Mouse (Mus musculus) heart, postnatal 0 days (tissue): ENCODE results near the gene Fam53b. TPM values are rescaled to one million over a fixed set of nuclear protein-coding genes. Genes with fewer than 3 reads are reported as not detected.

Experiments
- ATAC-seq: fragments of 200-750 bp; cut with Nextera tagmentation; 2 replicates; pipeline ENCODE4 v1.8.0; 2017; ENCODE audit warnings: low read depth, moderate number of reproducible peaks, moderate library complexity; ENCODE audit not compliant: insufficient read depth
- DNase-seq: peaks from one replicate; pipeline ENCODE4 v3.0.0-alpha.2; 2016; ENCODE audit warnings: low spot score
- H3K27ac ChIP-seq: fragments of 300-500 bp; sonication (generic); 2 replicates; pipeline ENCODE4 v1.5.1; 2014; ENCODE audit warnings: low read depth, mild to moderate bottlenecking
- H3K27me3 ChIP-seq: fragments of 300-500 bp; sonication (generic); 2 replicates; pipeline ENCODE4 v1.6.1; 2014; ENCODE audit warnings: low read length, mixed read lengths; ENCODE audit not compliant: control insufficient read depth, insufficient read depth
- H3K36me3 ChIP-seq: fragments of 300-500 bp; sonication (generic); replicated peaks from 2 replicates; pipeline ENCODE4 v1.6.1; 2014; ENCODE audit warnings: low read length, mixed read lengths; ENCODE audit not compliant: control insufficient read depth, insufficient read depth
- H3K4me1 ChIP-seq: fragments of 300-500 bp; sonication (generic); 2 replicates; pipeline ENCODE4 v1.6.1; 2014; ENCODE audit warnings: antibody characterized with exemption; ENCODE audit not compliant: control insufficient read depth, insufficient read depth
- H3K4me2 ChIP-seq: fragments of 300-500 bp; sonication (generic); 2 replicates; pipeline ENCODE4 v1.6.1; 2014; ENCODE audit warnings: low read depth, mild to moderate bottlenecking, low read length, moderate library complexity
- H3K4me3 ChIP-seq: fragments of 300-500 bp; sonication (generic); 2 replicates; pipeline ENCODE4 v1.5.1; 2014; ENCODE audit warnings: low read depth, low read length
- H3K9ac ChIP-seq: fragments of 300-500 bp; sonication (generic); replicated peaks from 2 replicates; pipeline ENCODE4 v1.6.1; 2014; ENCODE audit warnings: low read depth, low read length, mixed read lengths
- H3K9me3 ChIP-seq: fragments of 300-500 bp; sonication (generic); replicated peaks from 2 replicates; pipeline ENCODE4 v1.6.1; 2016; ENCODE audit warnings: low read length; ENCODE audit not compliant: control insufficient read depth
- CTCF ChIP-seq: IDR thresholded peaks from 2 replicates; pipeline ENCODE4 v1.5.1; 2016; ENCODE audit warnings: antibody characterized with exemption, control low read depth, low read depth
- EP300 ChIP-seq: IDR thresholded peaks from 2 replicates; pipeline ENCODE4 v1.6.1; 2016; ENCODE audit warnings: antibody characterized with exemption, low read depth
- WGBS: fragments of 180-500 bp; shearing (Covaris S2); extraction: QIAGEN DNeasy Blood & Tissue Kit; methylation state at CpG from one replicate; pipeline ENCODE4 v1.1.7; 2014; 5-methylcytosine and 5-hydroxymethylcytosine counted together
- polyA plus RNA-seq: library from polyadenylated mRNA; unstranded; fragments of >200 nt; fragmentation: Nextera tagmentation; extraction: Ambion mirVana; gene quantifications from 2 replicates; pipeline ENCODE4 v1.2.1, GENCODE M21; 2015
- total RNA-seq: library from RNA; depleted of rRNA; stranded (reverse); fragments of >200 nt; gene quantifications from 2 replicates; pipeline ENCODE4 v1.2.3, GENCODE M21; 2014; ENCODE audit warnings: low replicate concordance

Fam53b gene
- total and polyA plus RNA-seq, 2 experiments from 2014 or later = 13.1 to 18.6 TPM

DNA sequence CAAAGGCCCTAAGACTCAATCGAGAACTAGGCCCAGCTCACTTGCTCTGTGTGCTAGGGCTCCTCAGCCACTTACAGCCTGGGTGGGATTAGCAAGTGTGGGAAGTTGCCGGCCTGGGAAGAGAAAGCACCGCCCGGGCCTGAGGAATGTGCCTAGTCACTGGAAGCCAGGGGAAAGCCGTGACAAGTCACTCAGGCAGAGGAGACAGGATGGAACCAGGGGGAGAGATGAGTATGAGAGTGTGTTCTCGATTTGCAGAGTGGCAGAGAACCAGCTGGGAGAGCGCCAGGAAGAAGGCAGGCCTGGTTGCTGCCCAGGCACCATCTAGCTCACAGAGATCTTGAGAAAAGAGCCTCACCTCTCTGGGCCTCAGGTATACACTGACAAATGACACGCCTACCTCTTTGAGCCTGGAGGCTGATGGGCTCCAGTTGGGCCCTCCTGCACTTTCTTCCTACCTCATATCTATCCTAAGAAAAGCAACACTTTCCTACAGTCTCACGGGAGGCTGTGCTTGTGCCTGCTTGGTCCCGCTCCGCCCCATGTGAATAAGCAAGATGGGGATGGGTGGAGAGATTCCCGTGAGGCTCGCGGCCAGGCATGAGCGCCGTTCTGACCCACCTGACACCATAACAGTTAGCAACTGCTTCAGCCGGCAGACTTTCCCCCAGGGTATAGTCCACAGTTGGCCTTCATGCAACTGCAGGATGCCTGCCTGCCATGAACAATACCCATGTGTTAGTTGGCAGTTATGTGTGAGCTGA is 77.4 kb downstream of the Fam53b start:
- H3K9ac ChIP-seq = 0 out of 2 replicates have a peak overlapping the region, but pooled peaks have one; percentile 11
- no peaks in the 10 kb centered on the region for H3K27me3 ChIP-seq
- TF ChIP-seq CTCF = no peak
- no peak for TF ChIP-seq EP300
- H3K4me1 ChIP-seq = peaks cover 38% of the 10 kb centered on the region
- ATAC-seq (peak; percentile 86), DNase-seq (peak; percentile 83)
- no peaks in the 10 kb centered on the region for H3K36me3 ChIP-seq
- peak overlapping the region; percentile 83 for H3K27ac ChIP-seq
- no peaks in the 10 kb centered on the region for H3K9me3 ChIP-seq
- H3K4me2 ChIP-seq = no peak overlapping the region
- H3K4me3 ChIP-seq = no peak overlapping the region
- 49% methylated on average over 17 of the region's 17 CpGs for WGBS

DNA sequence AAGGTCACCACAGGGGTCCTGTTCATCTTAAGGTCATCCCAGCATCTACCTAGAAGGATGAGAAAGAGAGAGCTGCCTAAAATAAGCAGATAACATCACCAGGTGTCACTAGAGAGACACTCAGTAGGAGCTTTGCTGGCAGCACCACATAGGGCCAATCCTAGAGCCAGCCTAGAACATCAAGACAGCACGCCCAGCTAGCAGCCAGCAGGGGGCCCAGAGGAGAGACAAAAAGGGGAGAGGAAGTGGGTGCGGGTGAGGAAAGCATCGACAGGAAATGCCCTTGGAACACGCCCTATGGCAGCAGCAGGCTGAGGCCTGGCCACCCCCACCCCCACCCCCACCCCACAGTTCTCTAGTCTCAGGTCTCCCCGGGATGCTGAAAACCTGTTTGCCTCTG is 78.5 kb downstream of the Fam53b start:
- Histone ChIP-seq H3K9me3 (no peaks in the 10 kb centered on the region), H3K4me1 (peaks cover 38% of the 10 kb centered on the region), H3K4me2 (no peak overlapping the region), H3K27ac (peak overlapping the region; percentile 83), H3K9ac (no peak overlapping the region), H3K4me3 (no peak overlapping the region), H3K27me3 (no peaks in the 10 kb centered on the region), H3K36me3 (no peaks in the 10 kb centered on the region)
- TF ChIP-seq CTCF (peak; percentile 61), EP300 (no peak)
- ATAC-seq = peak; percentile 69
- peak; percentile 72 for DNase-seq
- 34% methylated on average over 5 of the region's 5 CpGs for WGBS

DNA sequence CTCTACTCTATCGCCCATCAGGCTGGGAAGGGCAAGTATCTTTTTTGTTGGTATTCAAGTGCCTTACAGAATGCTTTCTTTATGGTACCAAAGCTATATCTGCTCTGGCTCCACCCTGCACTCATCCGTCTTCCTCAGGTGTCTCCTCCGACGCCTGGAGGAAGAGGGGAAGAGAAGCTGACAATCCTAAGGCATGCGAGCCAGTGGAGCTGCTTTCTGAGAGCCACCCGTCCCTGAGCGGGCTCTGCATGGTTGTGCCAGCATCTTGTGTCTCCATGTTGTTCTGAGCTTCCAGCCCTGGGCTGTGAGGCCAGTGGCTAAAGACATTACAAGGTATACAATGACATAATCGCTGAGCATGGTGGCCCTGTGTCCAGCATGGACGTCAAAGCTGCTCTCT is 79.5 kb downstream of the Fam53b start:
- H3K9me3 ChIP-seq = no peaks in the 10 kb centered on the region
- peaks cover 41% of the 10 kb centered on the region for H3K4me1 ChIP-seq
- no peak overlapping the region for H3K4me3 ChIP-seq
- H3K27ac ChIP-seq = no peak overlapping the region
- ATAC-seq = no peak
- no peaks in the 10 kb centered on the region for H3K27me3 ChIP-seq
- no peak overlapping the region for H3K9ac ChIP-seq
- WGBS = 93% methylated on average over 8 of the region's 9 CpGs
- no peak overlapping the region for H3K4me2 ChIP-seq
- TF ChIP-seq CTCF = no peak
- no peak for TF ChIP-seq EP300
- no peaks in the 10 kb centered on the region for H3K36me3 ChIP-seq
- no peak for DNase-seq

DNA sequence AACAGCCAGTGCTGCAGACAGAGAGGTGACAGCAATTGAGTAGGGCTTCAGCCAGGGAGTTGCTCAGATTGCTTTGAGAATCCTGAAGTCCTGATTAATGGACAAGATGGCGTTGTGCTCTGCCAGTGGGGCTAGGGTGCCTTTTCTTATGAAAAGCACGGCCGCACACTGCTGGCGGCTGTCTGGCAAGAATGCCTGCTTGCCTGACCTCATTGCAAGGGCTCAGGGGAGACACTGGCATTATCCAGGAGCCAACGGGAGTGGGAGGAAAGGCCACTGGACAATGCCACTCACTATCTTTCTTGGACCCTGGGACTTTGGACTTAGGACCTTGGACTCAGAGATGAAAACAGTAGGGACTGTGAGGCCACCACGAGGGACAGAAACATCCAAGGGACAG is 80.2 kb downstream of the Fam53b start:
- no peak for DNase-seq

DNA sequence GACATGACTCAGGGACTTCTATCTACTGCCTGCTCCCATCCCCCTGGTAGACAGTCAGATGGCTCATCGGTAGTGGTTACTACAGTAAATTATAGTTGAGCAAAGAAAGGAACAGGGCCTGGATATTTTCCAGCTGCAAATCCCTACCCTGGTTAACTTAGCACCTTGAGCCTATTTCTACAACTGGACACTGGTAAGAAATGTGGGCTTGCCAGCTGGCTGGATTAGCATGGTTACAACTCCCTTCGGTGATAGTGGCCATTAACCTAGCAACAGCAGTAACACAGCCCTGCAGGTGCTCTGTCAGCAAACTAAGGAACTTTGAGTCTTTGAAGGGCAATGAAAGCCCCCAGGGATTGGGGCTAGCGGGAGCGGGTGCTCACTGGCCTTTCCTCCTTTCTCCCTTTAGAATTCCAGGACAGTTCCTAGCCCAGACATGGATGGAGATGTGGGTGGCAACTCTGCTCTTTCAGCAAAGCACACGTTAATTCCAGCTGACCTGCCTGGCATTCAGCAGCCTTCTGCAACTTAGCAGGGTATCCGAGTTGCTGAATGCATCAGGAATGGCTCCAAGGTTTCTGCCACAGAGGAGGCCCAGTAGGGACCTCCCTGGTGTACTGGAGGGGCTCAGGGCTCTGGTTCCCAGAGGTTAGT is 81.4 kb downstream of the Fam53b start:
- H3K27ac ChIP-seq = no peak overlapping the region
- no peak overlapping the region for H3K9ac ChIP-seq
- peaks cover 26% of the 10 kb centered on the region for H3K4me1 ChIP-seq
- H3K36me3 ChIP-seq = 0 out of 2 replicates have a peak, but pooled peaks cover 3% of the 10 kb centered on the region
- H3K9me3 ChIP-seq = no peaks in the 10 kb centered on the region
- no peak for TF ChIP-seq CTCF
- no peak for TF ChIP-seq EP300
- no peak overlapping the region for H3K4me2 ChIP-seq
- WGBS = 77% methylated on average over 6 of the region's 6 CpGs
- H3K4me3 ChIP-seq = no peak overlapping the region
- ATAC-seq = no peak
- no peaks in the 10 kb centered on the region for H3K27me3 ChIP-seq
- DNase-seq = no peak

More for the DNA sequence above, 80.2 kb downstream of the Fam53b start:
- 77% methylated on average over 6 of the region's 6 CpGs for WGBS
- no peak overlapping the region for H3K4me2 ChIP-seq
- no peak overlapping the region for H3K4me3 ChIP-seq
- H3K9me3 ChIP-seq = no peaks in the 10 kb centered on the region
- H3K27me3 ChIP-seq = no peaks in the 10 kb centered on the region
- no peak for ATAC-seq
- no peak overlapping the region for H3K9ac ChIP-seq
- H3K36me3 ChIP-seq = no peaks in the 10 kb centered on the region
- no peak overlapping the region for H3K27ac ChIP-seq
- peaks cover 34% of the 10 kb centered on the region for H3K4me1 ChIP-seq
- TF ChIP-seq CTCF (no peak), EP300 (no peak)
